Mouse (Mus musculus) embryonic facial prominence, embryonic 10.5 days (tissue): ENCODE data around the gene Suox. TPM values are rescaled to one million over a fixed set of nuclear protein-coding genes. Genes with fewer than 3 reads are reported as not detected.
"Not testable (repeated sequence)": the region's sequence is repeated elsewhere in the genome, so short reads cannot be mapped to it uniquely, and the experiment has no call there.

Experiments
- DNase-seq: peaks from one replicate; pipeline ENCODE4 v3.0.0-alpha.2; 2017; ENCODE audit warnings: low spot score
- H3K27ac ChIP-seq: fragments of 300-500 bp; sonication (generic); replicated peaks from 2 replicates; pipeline ENCODE4 v1.5.1; 2016; ENCODE audit warnings: mild to moderate bottlenecking
- H3K27me3 ChIP-seq: fragments of 300-500 bp; sonication (generic); replicated peaks from 2 replicates; pipeline ENCODE4 v1.6.1; 2016; ENCODE audit warnings: low read depth, mild to moderate bottlenecking; ENCODE audit not compliant: poor library complexity, severe bottlenecking
- H3K36me3 ChIP-seq: fragments of 300-500 bp; sonication (generic); replicated peaks from 2 replicates; pipeline ENCODE4 v1.6.1; 2016; ENCODE audit warnings: mild to moderate bottlenecking, moderate library complexity
- H3K4me1 ChIP-seq: fragments of 300-500 bp; sonication (generic); 2 replicates; pipeline ENCODE4 v1.6.1; 2016
- H3K4me3 ChIP-seq: fragments of 300-500 bp; sonication (generic); 2 replicates; pipeline ENCODE4 v1.5.1; 2016; ENCODE audit warnings: mild to moderate bottlenecking, moderate library complexity
- H3K9me3 ChIP-seq: fragments of 300-500 bp; sonication (generic); 2 replicates; pipeline ENCODE4 v1.6.1; 2016; ENCODE audit warnings: mild to moderate bottlenecking
- WGBS: fragments of 180-500 bp; shearing (Covaris S2); methylation state at CpG from one replicate; pipeline ENCODE4 v1.1.7; 2016; 5-methylcytosine and 5-hydroxymethylcytosine counted together
- polyA plus RNA-seq: library from polyadenylated mRNA; unstranded; fragments of >200 nt; fragmentation: Nextera tagmentation; extraction: Ambion mirVana; gene quantifications from 2 replicates; pipeline ENCODE4 v1.2.1, GENCODE M21; 2016

Suox gene
- polyA plus RNA-seq, 1 experiment from 2014 or later = 13.5 TPM

DNA sequence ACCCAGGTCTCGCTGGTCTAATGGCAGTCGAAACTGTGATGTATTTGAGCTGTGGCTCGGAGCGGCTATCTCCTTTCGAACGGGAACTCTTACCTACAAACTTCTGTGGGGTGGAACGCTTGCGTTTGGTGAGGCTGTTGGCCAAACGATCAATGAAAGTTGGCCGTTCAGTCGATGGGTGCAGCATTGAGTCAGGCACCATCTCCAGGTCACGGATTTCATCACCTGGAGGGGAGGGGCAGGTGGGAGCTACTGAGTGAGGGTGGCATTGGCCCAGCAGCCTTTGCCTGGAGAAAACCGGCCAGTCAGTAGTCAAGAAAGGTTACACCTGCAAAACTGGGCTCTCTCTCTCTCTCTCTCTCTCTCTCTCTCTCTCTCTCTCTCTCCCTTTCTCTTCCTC, 38.2 kb downstream of the Suox start:
- H3K4me3 ChIP-seq = no peak overlapping the region
- no peak for DNase-seq
- WGBS = 95% methylated on average over 13 of the region's 13 CpGs
- H3K36me3 ChIP-seq = peaks cover 63% of the 10 kb centered on the region
- H3K4me1 ChIP-seq = peaks cover 13% of the 10 kb centered on the region
- H3K27me3 ChIP-seq = peaks cover 5% of the 10 kb centered on the region; the same call in 1 of the 2 replicates
- no peaks in the 10 kb centered on the region for H3K9me3 ChIP-seq
- H3K27ac ChIP-seq = no peak overlapping the region

DNA sequence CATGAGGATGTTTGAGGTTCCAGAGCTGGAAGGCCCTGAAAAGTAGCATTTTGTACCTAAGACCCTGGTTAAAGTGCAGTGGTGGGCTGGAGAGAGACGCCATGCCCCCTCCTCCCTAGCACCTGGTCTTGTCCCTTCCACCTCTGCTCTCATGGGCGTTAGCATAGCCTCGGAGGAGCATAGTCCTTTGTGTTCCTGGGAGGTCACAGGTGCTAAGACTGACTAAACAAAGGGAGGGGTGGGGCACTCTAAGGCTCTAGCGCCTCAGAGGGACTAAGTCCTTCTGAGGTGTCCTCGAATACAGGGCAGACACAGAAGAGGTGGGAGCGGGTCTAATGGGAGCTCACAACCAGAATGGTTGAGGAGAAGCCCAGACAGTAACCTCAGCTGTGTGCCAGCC, 42.3 kb downstream of the Suox start:
- 20% methylated on average over 6 of the region's 6 CpGs for whole genome bisulfite sequencing
- Histone ChIP-seq H3K36me3 (peaks cover 35% of the 10 kb centered on the region), H3K9me3 (no peaks in the 10 kb centered on the region), H3K27me3 (peaks cover 5% of the 10 kb centered on the region; the same call in 1 of the 2 replicates), H3K4me3 (no peak overlapping the region), H3K27ac (no peak overlapping the region), H3K4me1 (peaks cover 2% of the 10 kb centered on the region)
- no peak for DNase-seq

DNA sequence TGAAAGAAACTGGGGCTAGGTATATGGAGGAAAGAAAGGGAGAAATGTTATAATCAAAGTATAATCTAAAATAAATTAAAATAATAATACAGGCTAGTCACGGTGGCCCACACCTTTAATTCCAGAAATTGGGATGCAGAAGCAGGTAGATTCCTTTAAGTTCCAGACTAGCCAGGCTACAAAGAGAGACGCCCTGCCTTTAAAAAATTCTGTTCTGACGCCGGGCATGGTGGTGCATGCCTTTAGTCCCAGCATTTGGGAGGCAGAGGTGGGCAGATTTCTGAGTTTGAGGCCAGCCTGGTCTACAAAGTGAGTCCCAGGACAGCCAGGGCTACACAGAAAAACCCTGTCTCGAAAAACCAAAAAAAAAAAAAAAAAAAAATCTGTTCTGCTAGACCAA, 43.6 kb downstream of the Suox start:
- H3K27me3 ChIP-seq, H3K27ac ChIP-seq, H3K4me1 ChIP-seq, DNase-seq, H3K9me3 ChIP-seq, H3K4me3 ChIP-seq: not testable (repeated sequence)
- H3K36me3 ChIP-seq = peaks cover 28% of the 10 kb centered on the region
- 80% methylated on average over 5 of the region's 5 CpGs for WGBS

DNA sequence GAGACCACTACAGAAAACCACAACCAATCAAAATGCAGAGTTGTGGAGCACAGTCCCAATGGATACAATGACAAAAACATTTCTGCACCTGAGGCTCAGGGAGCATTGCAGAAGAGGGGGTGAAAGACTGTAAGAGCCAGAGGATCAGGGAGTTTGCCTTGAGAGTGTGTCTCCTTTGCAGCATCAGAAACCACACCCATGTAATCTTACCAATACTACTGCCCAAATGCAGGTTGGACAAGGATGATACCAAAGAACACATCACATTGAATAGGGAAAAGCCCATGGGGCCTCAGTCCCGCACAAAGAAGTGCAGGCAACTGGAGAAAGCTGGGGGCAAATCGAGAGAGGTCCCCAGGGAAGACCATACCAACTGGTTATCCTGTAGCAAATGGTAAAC, 44.1 kb downstream of the Suox start:
- WGBS = 79% methylated on average over 2 of the region's 2 CpGs
- peaks cover 28% of the 10 kb centered on the region for H3K36me3 ChIP-seq
- no peaks in the 10 kb centered on the region for H3K9me3 ChIP-seq
- no peak overlapping the region for H3K4me3 ChIP-seq
- no peaks in the 10 kb centered on the region for H3K27me3 ChIP-seq
- no peak overlapping the region for H3K27ac ChIP-seq
- H3K4me1 ChIP-seq = peaks cover 6% of the 10 kb centered on the region
- DNase-seq = no peak

DNA sequence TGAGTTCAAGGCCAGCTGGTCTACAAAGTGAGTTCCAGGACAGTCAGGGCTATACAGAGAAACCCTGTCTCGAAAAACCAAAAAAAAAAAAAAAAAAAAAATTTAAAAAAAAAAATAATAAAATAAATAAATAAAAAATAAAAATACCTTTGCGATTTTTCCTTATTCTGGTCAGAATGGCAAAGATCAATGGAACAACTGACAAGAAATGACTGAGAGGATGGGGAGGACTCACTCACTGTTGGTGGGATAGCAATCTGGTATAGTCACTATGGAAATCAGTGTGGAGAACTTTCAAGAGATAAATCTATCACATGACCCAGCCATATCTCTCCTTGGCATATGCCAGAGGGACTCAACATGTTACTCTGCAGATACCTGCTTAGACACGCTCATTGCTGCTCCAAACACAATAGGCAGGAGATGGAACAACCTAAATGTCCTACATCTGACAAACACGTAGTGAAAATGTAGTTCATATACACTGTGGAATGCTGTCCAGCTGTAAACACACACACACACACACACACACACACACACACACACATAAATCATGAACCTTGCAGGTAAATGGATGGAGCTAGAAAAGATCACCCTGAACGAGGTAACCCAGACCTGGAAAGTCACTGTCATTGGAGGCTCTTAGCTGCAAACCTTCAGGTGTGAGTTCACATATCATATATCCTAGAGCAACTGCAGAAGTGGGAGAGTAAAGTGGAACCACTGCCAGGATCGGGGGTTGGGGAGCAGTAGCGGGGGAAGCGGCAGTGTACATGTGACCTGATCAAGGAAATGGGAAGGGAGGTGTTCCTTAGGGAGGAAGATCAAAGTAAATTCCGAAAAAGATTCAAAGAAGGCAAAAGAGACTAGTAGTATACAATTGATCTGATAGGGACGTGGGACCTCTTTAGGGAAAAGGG, 46.2 kb downstream of the Suox start:
- H3K4me3 ChIP-seq = no peak overlapping the region
- no peaks in the 10 kb centered on the region for H3K9me3 ChIP-seq
- peaks cover 6% of the 10 kb centered on the region for H3K4me1 ChIP-seq
- peaks cover 31% of the 10 kb centered on the region for H3K36me3 ChIP-seq
- no peak overlapping the region for H3K27ac ChIP-seq
- 83% methylated on average over 10 of the region's 10 CpGs for WGBS
- DNase-seq = no peak
- no peaks in the 10 kb centered on the region for H3K27me3 ChIP-seq

DNA sequence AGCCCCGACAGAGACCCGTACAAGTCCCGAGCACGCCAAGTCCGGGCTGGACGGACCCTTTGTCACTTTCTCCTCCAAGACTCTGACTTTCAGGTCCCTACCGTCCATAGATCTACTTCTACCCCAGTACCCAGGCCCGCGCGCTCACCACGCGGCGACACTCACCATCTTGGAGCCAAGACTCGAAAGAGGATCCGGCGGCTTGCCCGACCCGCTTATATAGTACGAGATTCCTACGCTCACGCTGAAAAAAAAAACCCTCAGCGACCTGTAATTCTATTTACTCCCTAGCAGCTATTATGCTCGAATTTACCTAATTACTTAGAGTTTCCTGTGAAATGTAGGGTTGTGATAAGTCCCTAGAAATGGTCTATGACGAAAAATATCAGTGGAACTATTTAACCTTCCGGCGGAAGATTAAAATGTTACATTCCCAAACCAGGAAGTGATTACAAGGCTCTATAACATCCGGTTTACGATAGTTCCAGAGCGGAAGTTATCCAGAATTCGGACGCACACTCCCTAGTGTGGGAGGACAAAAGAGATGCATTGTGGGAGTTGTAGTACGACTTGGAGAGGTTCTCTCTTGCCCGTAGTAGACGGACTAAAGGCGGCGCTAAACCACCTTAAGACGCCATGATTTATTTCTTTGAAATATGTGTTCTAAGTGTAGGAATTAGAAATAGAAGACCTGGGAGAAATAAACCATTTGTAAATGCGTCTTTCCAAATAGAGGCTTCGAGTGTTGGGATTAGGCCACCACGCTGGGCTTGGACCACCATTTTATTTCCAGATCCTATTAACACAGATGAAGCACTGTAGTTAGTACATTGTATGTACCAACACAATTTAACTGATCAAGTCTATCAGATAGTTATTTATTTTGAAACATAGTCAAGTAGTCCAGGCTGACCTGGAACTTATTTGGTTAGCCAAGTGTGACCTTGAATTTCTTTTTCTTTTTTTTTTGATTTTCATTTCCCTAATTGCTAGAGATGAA, 47.3 kb downstream of the Suox start, which contains the start of gene Rps26:
TSS of gene Rps26 (minus strand) at position 437 of the 1,000 bp plus-strand sequence.
- Histone ChIP-seq H3K4me3 (peak within 1 kb of the TSS; percentile 90), H3K27ac (peak within 1 kb of the TSS; percentile 96), H3K36me3 (peaks cover 35% of the 10 kb centered on the region), H3K9me3 (no peaks in the 10 kb centered on the region), H3K27me3 (no peaks in the 10 kb centered on the region), H3K4me1 (peaks cover 6% of the 10 kb centered on the region)
- under 1% methylated on average over 40 of the region's 40 CpGs for WGBS
- DNase-seq = peak; percentile 84

DNA sequence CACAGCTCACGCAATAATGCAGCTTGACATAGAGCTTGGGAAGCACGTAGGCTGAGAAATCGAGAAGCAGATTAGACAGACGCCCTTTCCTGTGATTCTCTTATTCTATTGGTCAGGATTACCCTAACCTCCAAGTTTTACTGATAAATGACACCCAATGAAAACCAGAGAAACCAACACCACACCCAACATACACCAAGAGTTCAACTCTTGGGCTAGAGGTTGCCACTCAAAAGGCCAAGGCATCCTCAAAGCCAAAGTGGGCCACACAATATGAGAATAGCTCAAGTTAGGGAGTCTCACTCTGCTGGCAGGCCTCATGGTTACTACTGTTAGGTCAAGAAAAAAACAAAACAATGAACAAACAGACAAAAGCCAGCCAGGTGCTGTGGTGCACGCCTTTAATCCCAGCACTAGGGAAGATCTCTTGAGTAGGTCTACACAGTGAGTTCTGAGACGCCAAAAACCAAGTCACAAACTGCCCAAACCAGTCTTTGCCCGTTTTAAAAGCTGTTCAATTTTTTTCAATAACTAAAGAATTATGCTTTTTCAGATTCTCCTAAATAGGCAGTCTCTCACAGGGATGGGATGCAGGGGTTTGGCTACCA, 48.5 kb downstream of the Suox start:
- H3K9me3 ChIP-seq = no peaks in the 10 kb centered on the region
- peaks cover 35% of the 10 kb centered on the region for H3K36me3 ChIP-seq
- no peaks in the 10 kb centered on the region for H3K27me3 ChIP-seq
- peak overlapping the region; percentile 96 for H3K27ac ChIP-seq
- no peak for DNase-seq
- 45% methylated on average over 7 of the region's 7 CpGs for WGBS
- peak overlapping the region; percentile 90 for H3K4me3 ChIP-seq
- H3K4me1 ChIP-seq = peaks cover 6% of the 10 kb centered on the region

DNA sequence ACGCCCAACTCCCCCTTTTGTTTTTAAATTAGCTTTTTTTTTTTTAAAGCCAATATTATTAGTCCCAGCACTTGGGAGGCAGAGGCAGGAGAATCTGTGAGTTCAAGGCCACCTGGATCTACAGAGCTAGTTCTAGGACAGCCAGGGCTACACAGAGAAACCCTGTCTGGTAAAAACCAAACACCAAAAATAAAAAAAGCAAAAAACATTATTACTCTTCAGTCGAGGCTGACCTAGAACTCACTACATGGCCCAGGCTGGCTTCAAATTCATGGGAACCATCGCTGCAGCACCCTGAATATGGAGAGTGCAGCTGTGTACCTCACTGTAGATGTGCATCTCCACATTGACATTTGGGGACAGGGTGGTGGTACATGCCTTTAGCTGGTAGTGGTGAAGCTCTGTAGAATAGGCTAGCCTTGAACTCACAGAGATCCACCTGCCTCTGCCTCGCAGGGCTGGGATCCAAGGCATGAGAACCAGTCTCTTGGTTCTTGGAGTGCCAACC, 50.7 kb downstream of the Suox start:
- H3K4me1 ChIP-seq, H3K9me3 ChIP-seq, H3K27ac ChIP-seq, H3K27me3 ChIP-seq, H3K4me3 ChIP-seq, DNase-seq: not testable (repeated sequence)
- H3K36me3 ChIP-seq = peaks cover 35% of the 10 kb centered on the region
- WGBS = 83% methylated on average over 4 of the region's 4 CpGs

DNA sequence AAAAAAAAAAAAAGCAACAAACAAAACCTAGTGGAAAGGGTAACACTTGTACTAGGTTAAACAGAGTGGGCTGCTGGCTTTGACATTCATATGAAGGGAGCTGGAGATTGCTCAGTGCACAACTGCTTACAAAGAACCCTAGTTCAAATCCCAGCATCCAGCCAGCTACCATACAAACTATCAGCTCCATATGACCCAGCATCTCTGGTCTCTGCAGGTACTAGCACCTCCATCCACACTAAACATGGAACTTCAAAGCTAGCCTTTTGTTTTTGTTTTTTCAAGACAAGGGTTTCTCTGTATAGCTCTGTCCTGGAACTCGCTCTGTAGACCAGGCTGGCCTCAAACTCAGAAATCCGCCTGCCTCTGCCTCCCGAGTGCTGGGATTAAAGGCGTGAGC, 51.2 kb downstream of the Suox start:
- Histone ChIP-seq H3K36me3 (peaks cover 35% of the 10 kb centered on the region), H3K27me3 (no peaks in the 10 kb centered on the region), H3K27ac (no peak overlapping the region), H3K4me3 (no peak overlapping the region), H3K9me3 (no peaks in the 10 kb centered on the region), H3K4me1 (peaks cover 6% of the 10 kb centered on the region)
- no peak for DNase-seq
- WGBS = 79% methylated on average over 4 of the region's 4 CpGs

DNA sequence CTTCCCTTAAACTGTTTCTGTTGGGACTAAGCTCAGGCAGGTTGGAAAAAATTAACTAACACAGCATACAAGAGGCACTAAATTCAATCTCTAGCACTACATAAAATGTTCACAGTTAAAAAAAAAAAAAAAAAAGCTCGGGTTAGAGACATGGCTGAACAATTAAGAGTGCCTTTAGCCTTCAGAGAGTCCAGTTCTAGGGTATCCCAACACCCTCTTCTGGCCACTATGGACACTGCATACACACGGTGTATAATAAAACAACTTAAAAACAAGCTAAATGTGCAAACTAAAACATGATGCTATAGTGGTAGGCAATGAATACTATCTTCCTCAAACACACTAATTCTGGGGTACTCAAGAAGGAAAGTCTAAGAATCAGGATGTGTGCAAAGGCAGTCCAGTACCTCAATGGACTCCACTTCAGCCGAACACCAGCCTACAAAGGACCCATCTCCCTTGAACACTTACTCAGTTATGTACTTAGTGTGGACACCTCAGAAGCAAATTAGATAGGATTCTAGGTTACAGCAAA, 51.8 kb downstream of the Suox start:
- WGBS = 74% methylated on average over 3 of the region's 3 CpGs
- Histone ChIP-seq H3K9me3 (no peaks in the 10 kb centered on the region), H3K4me3 (no peak overlapping the region), H3K36me3 (peaks cover 35% of the 10 kb centered on the region), H3K4me1 (peaks cover 6% of the 10 kb centered on the region), H3K27ac (no peak overlapping the region), H3K27me3 (no peaks in the 10 kb centered on the region)
- DNase-seq = no peak

DNA sequence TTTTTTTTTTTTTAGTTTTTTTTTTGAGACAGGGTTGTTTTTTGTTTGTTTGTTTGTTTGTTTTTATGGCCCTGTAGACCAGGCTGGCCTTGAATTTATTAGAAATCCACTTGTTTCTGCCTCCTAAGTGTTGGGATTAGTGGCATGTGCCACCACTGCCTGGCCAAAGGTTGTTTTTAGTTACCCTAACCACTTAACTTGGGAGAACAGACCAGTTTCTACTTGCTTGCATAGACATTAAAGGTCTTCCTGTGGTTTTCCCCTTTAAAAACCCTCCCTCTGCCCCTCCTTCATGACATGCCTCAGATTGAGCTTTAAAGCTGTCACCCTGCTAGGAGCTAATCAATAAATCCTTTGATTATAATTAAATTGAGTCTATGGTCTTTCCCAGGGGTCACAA, 53.6 kb downstream of the Suox start:
- DNase-seq = no peak
- Histone ChIP-seq H3K36me3 (peaks cover 31% of the 10 kb centered on the region), H3K4me3 (no peak overlapping the region), H3K27me3 (no peaks in the 10 kb centered on the region), H3K27ac (no peak overlapping the region), H3K9me3 (no peaks in the 10 kb centered on the region), H3K4me1 (peaks cover 4% of the 10 kb centered on the region)
